Mouse (Mus musculus) splenic B cell, adult 2 months (primary cell): ENCODE measurements around the gene Gm7980.
"Not testable (repeated sequence)": the region's sequence is repeated elsewhere in the genome, so short reads cannot be mapped to it uniquely, and the experiment has no call there.

Source experiments
- DNase-seq: peaks from one replicate; pipeline ENCODE4 v3.0.0-alpha.2; 2011; ENCODE audit warnings: low read depth, low spot score
- H3K27me3 ChIP-seq: 2 replicates; pipeline ENCODE4 v1.6.1; 2012; ENCODE audit warnings: mild to moderate bottlenecking, low read length, moderate library complexity, mixed read lengths; ENCODE audit not compliant: control insufficient read depth, poor library complexity, insufficient read depth, severe bottlenecking
- H3K36me3 ChIP-seq: 2 replicates; pipeline ENCODE4 v1.6.1; 2012; ENCODE audit warnings: mild to moderate bottlenecking, low read length, moderate library complexity, mixed read lengths; ENCODE audit not compliant: control insufficient read depth, poor library complexity, insufficient read depth, severe bottlenecking

Gene Gm7980

DNA sequence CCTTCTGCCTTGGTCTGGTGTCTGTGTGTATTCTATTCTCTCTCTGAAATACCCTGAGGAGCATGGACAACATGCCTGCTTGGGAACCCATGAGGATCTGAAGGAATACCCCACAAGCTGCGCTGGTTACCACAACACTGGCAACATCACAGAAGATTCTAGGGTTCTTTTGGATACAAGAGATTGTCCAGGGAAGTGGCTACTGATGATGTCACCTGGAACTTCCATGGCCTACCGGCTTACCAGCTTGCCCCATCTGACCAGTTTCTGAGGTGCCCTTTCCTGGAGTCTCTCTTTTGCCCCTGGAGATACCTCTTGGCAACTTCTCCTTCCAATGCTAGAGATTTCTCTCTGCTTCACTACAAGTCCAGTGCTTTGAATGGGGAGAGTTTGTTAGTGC is at the start of gene Gm7980:
TSS of gene Gm7980 (minus strand) at position 101 of the 400 bp plus-strand sequence.
- H3K27me3 ChIP-seq, DNase-seq, H3K36me3 ChIP-seq: not testable (repeated sequence)

GRCm38 (mm10) chr14:41943695-41944094 is 36.6 kb upstream of the Gm7980 start, which contains the start of gene 1700024B05Rik:
Gene 1700024B05Rik, plus strand, starts transcription at chr14:41943995.
- DNase-seq, H3K27me3 ChIP-seq, H3K36me3 ChIP-seq: not testable (repeated sequence)

GRCm38 (mm10) chr14:41924649-41925048 is 17.6 kb upstream of the Gm7980 start, which contains the start of gene 1700049E17Rik1:
Gene 1700049E17Rik1, plus strand, starts transcription at chr14:41924949.
- not testable (repeated sequence) for H3K36me3 ChIP-seq, DNase-seq, H3K27me3 ChIP-seq
